Mouse (Mus musculus) E14TG2a.4 (cell line): ENCODE results near the gene Hdhd3.

ENCODE experiments used
- CTCF ChIP-seq: conservative IDR thresholded peaks from 2 replicates; pipeline ENCODE4 v1.5.1; 2014; ENCODE audit warnings: low read length
- NANOG ChIP-seq: IDR thresholded peaks from 2 replicates; pipeline ENCODE4 v1.6.1; 2014; ENCODE audit warnings: borderline replicate concordance, low read length, mixed read lengths
- POU5F1 ChIP-seq: IDR thresholded peaks from 2 replicates; pipeline ENCODE4 v1.6.1; 2014; ENCODE audit warnings: low read length, borderline replicate concordance

DNA sequence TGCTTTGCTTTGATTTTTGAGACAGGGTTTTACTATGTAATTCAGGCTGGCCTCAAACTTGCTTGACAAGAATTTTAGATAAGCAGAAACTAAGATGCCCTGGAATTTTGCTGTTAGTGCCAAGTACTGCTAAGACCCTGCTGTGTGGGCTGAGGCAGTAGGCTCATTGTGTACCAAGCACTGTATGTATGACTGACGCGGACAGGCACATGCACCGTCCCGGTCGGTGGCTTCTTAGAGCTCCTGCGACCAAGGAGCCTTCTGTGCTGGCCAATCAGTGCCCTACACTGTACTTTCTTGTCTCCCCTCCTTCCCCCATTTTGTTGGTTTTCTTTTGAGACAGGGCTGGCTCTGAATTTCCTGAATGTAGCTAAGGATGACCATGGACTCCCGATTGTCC is 11.7 kb upstream of the Hdhd3 start:
- no peak for TF ChIP-seq CTCF
- no peak for TF ChIP-seq POU5F1
- TF ChIP-seq NANOG: no peak
